Mouse (Mus musculus): ENCODE measurements around the gene 4930548H24Rik. TPM values are rescaled to one million over a fixed set of nuclear protein-coding genes. Genes with fewer than 3 reads are reported as not detected.

4930548H24Rik gene
- not detected for polyA plus RNA-seq (2014; fragmentation: Illumina TruSeq; extraction: RNeasy Lipid Tissue Mini Kit (QIAGEN cat#74804); ENCODE audit: insufficient read depth, low read depth, low replicate concordance)

GRCm38 (mm10) chr5:31485440-31485839 lies at the start of gene 4930548H24Rik:
Gene 4930548H24Rik (plus strand): TSS chr5:31485740.

GRCm38 (mm10) chr5:31451878-31452561 lies 33.5 kb upstream of the 4930548H24Rik start, which contains the start of gene Zfp512:
Gene Zfp512 (plus strand): TSS chr5:31452431.

GRCm38 (mm10) chr5:31494513-31495297 lies 9.2 kb downstream of the 4930548H24Rik start, which contains the start of gene Gpn1:
Gene Gpn1 (plus strand): TSS chr5:31494741.

GRCm38 (mm10) chr5:31526354-31527116 lies 41.0 kb downstream of the 4930548H24Rik start, which contains the start of gene Slc4a1ap:
Gene Slc4a1ap (plus strand): TSS chr5:31526995.

GRCm38 (mm10) chr5:31527707-31528106 lies 42.2 kb downstream of the 4930548H24Rik start, which contains the start of gene Supt7l:
Gene Supt7l (minus strand): TSS chr5:31527807.

Other genes starting within 250 kb of the 4930548H24Rik start
- gene Nrbp1, start 244.9 kb upstream of the 4930548H24Rik start, polyA plus RNA-seq (2014; fragmentation: Illumina TruSeq; extraction: RNeasy Lipid Tissue Mini Kit (QIAGEN cat#74804); ENCODE audit: insufficient read depth, low read depth, low replicate concordance) = 61.9 TPM
- not detected for gene Gm9970, start 244.5 kb upstream of the 4930548H24Rik start, polyA plus RNA-seq (2014; fragmentation: Illumina TruSeq; extraction: RNeasy Lipid Tissue Mini Kit (QIAGEN cat#74804); ENCODE audit: insufficient read depth, low read depth, low replicate concordance)
- gene Krtcap3, start 234.0 kb upstream of the 4930548H24Rik start, polyA plus RNA-seq (2014; fragmentation: Illumina TruSeq; extraction: RNeasy Lipid Tissue Mini Kit (QIAGEN cat#74804); ENCODE audit: insufficient read depth, low read depth, low replicate concordance) = 30.6 TPM
- 26.8 TPM for gene Ift172, start 194.6 kb upstream of the 4930548H24Rik start, polyA plus RNA-seq (2014; fragmentation: Illumina TruSeq; extraction: RNeasy Lipid Tissue Mini Kit (QIAGEN cat#74804); ENCODE audit: insufficient read depth, low read depth, low replicate concordance)
- gene Fndc4, start 189.7 kb upstream of the 4930548H24Rik start, polyA plus RNA-seq (2014; fragmentation: Illumina TruSeq; extraction: RNeasy Lipid Tissue Mini Kit (QIAGEN cat#74804); ENCODE audit: insufficient read depth, low read depth, low replicate concordance) = 6.1 TPM
- gene Gckr, start 188.3 kb upstream of the 4930548H24Rik start, polyA plus RNA-seq (2014; fragmentation: Illumina TruSeq; extraction: RNeasy Lipid Tissue Mini Kit (QIAGEN cat#74804); ENCODE audit: insufficient read depth, low read depth, low replicate concordance) = not detected
- 9.9 TPM for gene Zfp512, start 33.3 kb upstream of the 4930548H24Rik start, polyA plus RNA-seq (2014; fragmentation: Illumina TruSeq; extraction: RNeasy Lipid Tissue Mini Kit (QIAGEN cat#74804); ENCODE audit: insufficient read depth, low read depth, low replicate concordance)
- gene Gpn1, start 9.0 kb downstream of the 4930548H24Rik start, polyA plus RNA-seq (2014; fragmentation: Illumina TruSeq; extraction: RNeasy Lipid Tissue Mini Kit (QIAGEN cat#74804); ENCODE audit: insufficient read depth, low read depth, low replicate concordance) = 12.7 TPM
- gene Slc4a1ap, start 41.3 kb downstream of the 4930548H24Rik start, polyA plus RNA-seq (2014; fragmentation: Illumina TruSeq; extraction: RNeasy Lipid Tissue Mini Kit (QIAGEN cat#74804); ENCODE audit: insufficient read depth, low read depth, low replicate concordance) = 17.6 TPM
- 7.1 TPM for gene Supt7l, start 42.1 kb downstream of the 4930548H24Rik start, polyA plus RNA-seq (2014; fragmentation: Illumina TruSeq; extraction: RNeasy Lipid Tissue Mini Kit (QIAGEN cat#74804); ENCODE audit: insufficient read depth, low read depth, low replicate concordance)
- gene Mrpl33, start 111.2 kb downstream of the 4930548H24Rik start, polyA plus RNA-seq (2014; fragmentation: Illumina TruSeq; extraction: RNeasy Lipid Tissue Mini Kit (QIAGEN cat#74804); ENCODE audit: insufficient read depth, low read depth, low replicate concordance) = 219 TPM
- 6.2 TPM for gene Rbks, start 211.9 kb downstream of the 4930548H24Rik start, polyA plus RNA-seq (2014; fragmentation: Illumina TruSeq; extraction: RNeasy Lipid Tissue Mini Kit (QIAGEN cat#74804); ENCODE audit: insufficient read depth, low read depth, low replicate concordance)
- gene Babam2, start 211.9 kb downstream of the 4930548H24Rik start, polyA plus RNA-seq (2014; fragmentation: Illumina TruSeq; extraction: RNeasy Lipid Tissue Mini Kit (QIAGEN cat#74804); ENCODE audit: insufficient read depth, low read depth, low replicate concordance) = 24.9 TPM